Mouse (Mus musculus) heart, adult 2 months (tissue): Measurements from ENCODE around the gene Tnfrsf9. TPM values are rescaled to one million over a fixed set of nuclear protein-coding genes. Genes with fewer than 3 reads are reported as not detected.
A peak's percentile ranks its signal among the peaks of the same experiment; 100 is the strongest.

Experiments
- DNase-seq, 2 experiments: peaks; one replicate each; pipeline ENCODE4 v3.0.0; 2021
- H3K27ac ChIP-seq: fragments of 200-600 bp; 2 replicates; pipeline ENCODE4 v1.8.1; 2022
- H3K27me3 ChIP-seq: fragments of 200-500 bp; 2 replicates; pipeline ENCODE4 v1.6.1; 2012; ENCODE audit warnings: mild to moderate bottlenecking, low read length, inconsistent platforms, mixed read lengths; ENCODE audit not compliant: control insufficient read depth, insufficient read depth
- H3K36me3 ChIP-seq: fragments of 200-500 bp; 2 replicates; pipeline ENCODE4 v1.6.1; 2012; ENCODE audit warnings: low read length, inconsistent platforms; ENCODE audit not compliant: control insufficient read depth, insufficient read depth
- H3K4me1 ChIP-seq: fragments of 200-500 bp; 2 replicates; pipeline ENCODE4 v1.6.1; 2011; ENCODE audit warnings: low read length; ENCODE audit not compliant: control insufficient read depth, insufficient read depth
- H3K4me3 ChIP-seq: fragments of 200-600 bp; 2 replicates; pipeline ENCODE4 v1.8.1; 2022
- H3K79me2 ChIP-seq: fragments of 200-500 bp; replicated peaks from 2 replicates; pipeline ENCODE4 v1.6.1; 2012; ENCODE audit warnings: mild to moderate bottlenecking, inconsistent platforms, low read length, moderate library complexity, mixed read lengths; ENCODE audit not compliant: control insufficient read depth, insufficient read depth
- H3K9ac ChIP-seq: fragments of 200-500 bp; 2 replicates; pipeline ENCODE4 v1.6.1; 2012; ENCODE audit warnings: low read depth, mild to moderate bottlenecking, control low read depth, inconsistent platforms, low read length, mixed read lengths
- CTCF ChIP-seq: fragments of 200-600 bp; IDR thresholded peaks from 2 replicates; pipeline ENCODE4 v1.8.1; 2022; ENCODE audit warnings: antibody characterized with exemption, mild to moderate bottlenecking, moderate library complexity
- EP300 ChIP-seq: fragments of 200-500 bp; IDR thresholded peaks from 2 replicates; pipeline ENCODE4 v1.6.1; 2011; ENCODE audit warnings: low read depth, low read length, control low read depth; ENCODE audit not compliant: insufficient read depth
- POLR2A ChIP-seq: fragments of 200-500 bp; IDR thresholded peaks from 2 replicates; pipeline ENCODE4 v1.6.1; 2011; ENCODE audit warnings: mild to moderate bottlenecking, low read depth, low read length, control low read depth; ENCODE audit not compliant: insufficient read depth
- WGBS: fragments of 180-500 bp; shearing (Covaris S2); methylation state at CpG from one replicate; pipeline ENCODE4 v1.1.7; 2018; 5-methylcytosine and 5-hydroxymethylcytosine counted together
- intact Hi-C: fragments of 180-260 bp; cut with DNase I; formaldehyde crosslinking; loops from one replicate; pipeline ENCODE4 v1.15.1; 2025
- long read RNA-seq: library from polyadenylated mRNA; stranded (forward); transcript quantifications from one replicate; pipeline ENCODE4 v2.0.0, GENCODE M21; 2021
- polyA plus RNA-seq: library from polyadenylated mRNA; depleted of rRNA; stranded (reverse); fragments of >200 nt; gene quantifications from 2 replicates; pipeline ENCODE4 v1.2.3, GENCODE M21; 2012; rRNA removed
- total RNA-seq, 2 experiments: library from RNA; stranded (reverse); gene quantifications; 2 replicates each; pipeline ENCODE4 v1.2.3; 2021

Tnfrsf9 gene
- total RNA-seq, result under 1 TPM; 0.14 to 0.18 TPM
- 0.09 and 0.12 TPM in 2 replicates for polyA plus RNA-seq
- long read RNA-seq, result 0 reads

GRCm38 (mm10) chr4:150914290-150914733, at the start of gene Tnfrsf9, which contains the start of gene Park7:
Tnfrsf9 (plus strand) TSS chr4:150914562.
Park7 (minus strand) TSS chr4:150914437.
- H3K27ac ChIP-seq, result peak within 1 kb of the TSS; percentile 95
- H3K79me2 ChIP-seq, result no peaks in the 10 kb centered on the region
- no peaks in the 10 kb centered on the region for H3K36me3 ChIP-seq
- peak; percentile 96 to 98 for DNase-seq
- intact Hi-C loops, result no loop called here
- H3K4me3 ChIP-seq, result peak within 1 kb of the TSS; percentile 57
- H3K4me1 ChIP-seq, result peaks cover 10% of the 10 kb centered on the region
- H3K9ac ChIP-seq, result peak within 1 kb of the TSS; percentile 82
- WGBS, result under 1% methylated on average over 48 of the region's 48 CpGs
- TF ChIP-seq POLR2A (peak; percentile 99), EP300 (0 out of 2 replicates have a peak, but pooled peaks have one; percentile 43), CTCF (peak; percentile 69)
- no peaks in the 10 kb centered on the region for H3K27me3 ChIP-seq

GRCm38 (mm10) chr4:150865371-150865770, 49.0 kb upstream of the Tnfrsf9 start:
- Histone ChIP-seq H3K79me2 (no peaks in the 10 kb centered on the region; the same call in 1 of the 2 replicates), H3K9ac (no peak overlapping the region), H3K4me1 (peaks cover 13% of the 10 kb centered on the region), H3K4me3 (no peak overlapping the region), H3K27me3 (no peaks in the 10 kb centered on the region), H3K36me3 (peaks cover 21% of the 10 kb centered on the region), H3K27ac (no peak overlapping the region)
- intact Hi-C loops, result no loop called here
- DNase-seq, result no peak
- TF ChIP-seq POLR2A (no peak), CTCF (peak; percentile 76)

GRCm38 (mm10) chr4:150866069-150866468, 48.3 kb upstream of the Tnfrsf9 start:
- DNase-seq, result no peak
- Histone ChIP-seq H3K9ac (no peak overlapping the region), H3K79me2 (no peaks in the 10 kb centered on the region; the same call in 1 of the 2 replicates), H3K4me1 (peaks cover 14% of the 10 kb centered on the region), H3K36me3 (peaks cover 16% of the 10 kb centered on the region), H3K4me3 (no peak overlapping the region), H3K27me3 (no peaks in the 10 kb centered on the region), H3K27ac (no peak overlapping the region)
- TF ChIP-seq POLR2A, result no peak
- no peak for TF ChIP-seq CTCF
- TF ChIP-seq EP300, result no peak
- WGBS, result 84% methylated on average over 11 of the region's 11 CpGs
- intact Hi-C loops, result no loop called here

GRCm38 (mm10) chr4:150866494-150866893, 47.9 kb upstream of the Tnfrsf9 start:
- H3K9ac ChIP-seq, result no peak overlapping the region
- no peaks in the 10 kb centered on the region; the same call in 1 of the 2 replicates for H3K79me2 ChIP-seq
- H3K27me3 ChIP-seq, result no peaks in the 10 kb centered on the region
- DNase-seq, result no peak
- peaks cover 14% of the 10 kb centered on the region for H3K4me1 ChIP-seq
- 83% methylated on average over 11 of the region's 12 CpGs for WGBS
- H3K27ac ChIP-seq, result no peak overlapping the region
- intact Hi-C loops, result no loop called here
- H3K4me3 ChIP-seq, result no peak overlapping the region
- peaks cover 13% of the 10 kb centered on the region for H3K36me3 ChIP-seq
- TF ChIP-seq EP300, result no peak

GRCm38 (mm10) chr4:150868161-150868560, 46.2 kb upstream of the Tnfrsf9 start:
- Histone ChIP-seq H3K79me2 (no peaks in the 10 kb centered on the region), H3K36me3 (peaks cover 7% of the 10 kb centered on the region), H3K4me1 (peaks cover 18% of the 10 kb centered on the region), H3K4me3 (no peak overlapping the region), H3K27ac (no peak overlapping the region), H3K9ac (no peak overlapping the region), H3K27me3 (no peaks in the 10 kb centered on the region)
- TF ChIP-seq POLR2A (no peak), CTCF (no peak), EP300 (no peak)
- WGBS, result 77% methylated on average over 6 of the region's 6 CpGs
- intact Hi-C loops, result no loop called here
- DNase-seq, result no peak

GRCm38 (mm10) chr4:150868859-150869258, 45.5 kb upstream of the Tnfrsf9 start:
- WGBS, result 81% methylated on average over 2 of the region's 2 CpGs
- H3K4me1 ChIP-seq, result peaks cover 15% of the 10 kb centered on the region
- H3K27me3 ChIP-seq, result no peaks in the 10 kb centered on the region
- H3K36me3 ChIP-seq, result peaks cover 7% of the 10 kb centered on the region
- H3K79me2 ChIP-seq, result no peaks in the 10 kb centered on the region
- TF ChIP-seq CTCF, result no peak
- no peak for TF ChIP-seq EP300
- no peak for TF ChIP-seq POLR2A
- H3K27ac ChIP-seq, result no peak overlapping the region
- H3K9ac ChIP-seq, result no peak overlapping the region
- no peak overlapping the region for H3K4me3 ChIP-seq
- DNase-seq, result no peak
- intact Hi-C loops, result no loop called here
